Mouse (Mus musculus) left cerebral cortex, postnatal 4 days (tissue): ENCODE measurements at regions not wholly inside any gene's neighbourhood (a gene's known extent, or its start where the extent isn't known, plus 50 kb on each side); places are given as distances from the start of the nearest gene placed in this dataset.

Experiments
- DNase-seq: peaks from one replicate; pipeline ENCODE4 v3.0.0-alpha.2; 2022
- intact Hi-C: fragments of 180-260 bp; cut with DNase I; formaldehyde crosslinking; loops from one replicate; pipeline ENCODE4 v1.15.1; 2025

GRCm38 (mm10) chr15:51536317-51536716 is 2348.4 kb upstream of the Gm7489 start:
- intact Hi-C loops, result no loop called here
- no peak for DNase-seq

DNA sequence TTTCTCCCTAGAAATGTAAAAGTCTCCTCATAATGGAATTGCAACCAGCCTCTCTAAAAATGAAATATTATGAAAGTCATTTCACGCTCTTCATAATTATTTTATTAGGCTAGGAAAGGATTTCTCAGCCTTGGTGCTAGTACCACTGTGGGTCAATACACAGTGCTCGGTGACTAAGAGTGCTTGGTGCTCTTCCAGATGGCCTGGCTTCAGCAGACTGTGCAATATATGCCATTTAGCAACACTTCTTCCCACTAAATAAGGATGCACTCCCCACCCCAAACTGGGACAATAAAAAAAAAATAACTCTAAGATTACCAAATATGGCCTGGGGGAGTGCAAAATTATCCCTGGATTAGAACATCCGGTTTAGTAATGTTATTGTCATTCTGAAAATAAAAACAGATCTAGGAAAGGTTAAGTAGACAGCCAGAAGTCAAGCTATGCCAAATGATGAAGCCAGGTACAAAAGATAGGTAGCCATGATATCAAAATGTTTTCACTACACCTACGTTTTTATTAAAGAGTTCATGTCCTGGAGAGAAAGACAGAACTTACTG is 2333.4 kb upstream of the Gm7489 start:
- intact Hi-C loops, result no loop called here

DNA sequence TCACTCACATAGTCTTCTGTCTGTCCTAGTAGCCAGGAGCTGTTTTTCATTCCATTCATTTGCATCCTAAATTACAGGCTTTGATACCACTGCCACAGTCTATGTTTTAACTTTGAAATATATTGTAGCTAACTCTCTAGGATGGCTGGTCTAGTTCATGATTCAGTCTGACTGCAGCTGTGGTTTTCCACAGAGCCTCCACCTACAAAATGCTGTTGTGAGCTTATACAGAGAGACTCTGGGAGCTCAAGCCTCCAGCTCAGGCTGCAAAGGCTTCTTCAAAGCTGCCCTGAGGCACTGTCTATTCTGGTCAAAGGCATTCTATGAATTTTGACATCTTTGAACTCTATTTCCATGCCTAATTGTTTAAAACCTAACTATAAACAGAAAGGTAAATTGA is 2326.5 kb upstream of the Gm7489 start:
- intact Hi-C loops, result no loop called here
- no peak for DNase-seq

More for the DNA sequence above, 2333.4 kb upstream of the Gm7489 start:
- DNase-seq, result no peak

DNA sequence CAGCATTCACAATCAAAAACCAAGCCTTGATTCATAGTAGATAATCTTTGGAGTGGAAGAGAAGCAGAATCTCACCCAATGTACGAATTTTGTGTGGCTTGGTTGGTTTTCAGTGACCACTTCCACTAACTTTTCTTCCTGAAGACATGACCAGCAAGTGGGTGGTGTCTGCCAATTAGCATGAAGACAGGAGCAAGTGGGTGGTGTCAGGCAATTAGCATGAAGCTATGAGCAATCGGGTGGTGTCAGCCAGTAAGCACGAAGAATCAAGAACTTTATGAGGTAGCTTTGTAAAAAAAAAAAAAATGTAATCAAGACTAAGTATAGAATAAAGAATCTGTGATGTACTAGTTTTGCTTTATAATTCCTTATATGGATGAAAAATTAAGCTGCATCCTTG is 2319.2 kb upstream of the Gm7489 start:
- no peak for DNase-seq
- intact Hi-C loops, result no loop called here

DNA sequence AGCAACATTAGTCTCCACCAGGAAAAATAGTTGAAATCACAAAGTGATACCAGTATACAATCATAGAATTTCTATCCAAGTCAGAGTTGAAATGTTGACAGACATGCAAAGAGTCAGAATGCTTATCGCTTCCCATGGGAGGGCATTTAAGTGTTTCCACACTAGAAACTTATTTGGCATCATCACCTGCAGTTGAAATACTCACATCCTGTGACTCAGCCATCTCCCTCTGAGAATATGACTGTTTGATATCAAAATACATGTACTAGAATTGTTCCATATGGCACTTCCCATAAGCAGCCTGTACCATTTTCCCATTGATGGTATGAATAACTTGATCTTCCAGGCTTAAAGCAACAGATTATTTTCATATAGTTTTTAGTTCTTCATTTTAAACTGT is 2314.1 kb upstream of the Gm7489 start:
- intact Hi-C loops, result no loop called here
- DNase-seq, result no peak

DNA sequence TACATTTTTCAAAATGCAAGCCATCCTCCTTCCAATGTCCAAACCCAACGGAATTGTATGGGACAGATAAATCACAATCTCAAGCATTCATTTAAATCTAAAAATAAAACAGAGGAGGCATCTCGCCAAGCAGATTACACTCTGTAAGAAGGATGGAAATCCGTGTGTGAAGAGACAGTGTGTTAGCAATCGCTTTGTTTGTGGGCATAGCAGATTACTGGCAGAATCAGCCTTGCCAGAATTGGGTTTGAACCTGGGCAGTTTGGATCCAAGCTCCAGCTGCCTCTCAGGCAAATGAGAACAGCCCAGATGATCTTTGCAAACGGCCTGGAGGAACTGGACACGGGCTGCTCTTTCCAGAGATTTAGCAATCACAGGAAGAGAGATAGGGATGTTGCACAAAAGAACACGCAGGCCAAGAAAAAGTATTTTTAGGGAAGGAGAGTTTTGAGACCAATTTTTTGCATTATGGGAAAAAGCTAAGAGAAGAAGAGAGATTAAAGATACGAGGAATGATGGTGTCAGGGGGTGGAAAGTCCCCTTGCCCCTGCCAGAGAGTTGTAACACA is 2310.1 kb upstream of the Gm7489 start:
- intact Hi-C loops, result no loop called here
- DNase-seq, result no peak

GRCm38 (mm10) chr15:51583636-51584035 is 2301.1 kb upstream of the Gm7489 start:
- DNase-seq, result no peak

GRCm38 (mm10) chr15:51586146-51586545 is 2298.6 kb upstream of the Gm7489 start:
- no peak for DNase-seq
- intact Hi-C loops, result no loop called here

More at GRCm38 (mm10) chr15:51583636-51584035, 2301.1 kb upstream of the Gm7489 start:
- intact Hi-C loops, result no loop called here

GRCm38 (mm10) chr15:51591406-51592068 is 2293.2 kb upstream of the Gm7489 start:
- intact Hi-C loops, result no loop called here
- DNase-seq, result peak; percentile 43

DNA sequence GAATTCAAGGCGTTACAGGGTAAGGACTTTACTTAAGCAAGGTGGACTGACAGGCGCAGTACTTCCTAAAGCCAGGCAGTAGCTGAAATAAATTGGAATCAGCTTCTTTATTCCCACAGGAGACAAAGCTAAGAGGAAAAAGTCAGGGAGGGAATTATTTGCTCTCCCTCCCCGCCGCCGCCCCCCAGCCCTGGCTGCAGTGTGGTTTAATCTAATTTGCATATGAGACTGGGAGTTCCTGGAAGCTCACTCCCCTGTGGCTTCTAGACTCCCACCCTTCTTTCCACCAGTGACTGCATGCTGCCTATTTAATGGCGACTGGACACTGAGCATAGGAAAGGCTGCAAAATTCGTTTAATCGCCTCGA is 2292.7 kb upstream of the Gm7489 start:
- intact Hi-C loops, result no loop called here

GRCm38 (mm10) chr15:51592511-51593498 is 2291.9 kb upstream of the Gm7489 start:
- intact Hi-C loops, result no loop called here

More for the DNA sequence above, 2292.7 kb upstream of the Gm7489 start:
- DNase-seq, result peak; percentile 26

GRCm38 (mm10) chr15:51594060-51594459 is 2290.6 kb upstream of the Gm7489 start:
- intact Hi-C loops, result no loop called here
- no peak for DNase-seq

More at GRCm38 (mm10) chr15:51592511-51593498, 2291.9 kb upstream of the Gm7489 start:
- peak; percentile 8 for DNase-seq

GRCm38 (mm10) chr15:51595655-51596054 is 2289.1 kb upstream of the Gm7489 start:
- intact Hi-C loops, result no loop called here

DNA sequence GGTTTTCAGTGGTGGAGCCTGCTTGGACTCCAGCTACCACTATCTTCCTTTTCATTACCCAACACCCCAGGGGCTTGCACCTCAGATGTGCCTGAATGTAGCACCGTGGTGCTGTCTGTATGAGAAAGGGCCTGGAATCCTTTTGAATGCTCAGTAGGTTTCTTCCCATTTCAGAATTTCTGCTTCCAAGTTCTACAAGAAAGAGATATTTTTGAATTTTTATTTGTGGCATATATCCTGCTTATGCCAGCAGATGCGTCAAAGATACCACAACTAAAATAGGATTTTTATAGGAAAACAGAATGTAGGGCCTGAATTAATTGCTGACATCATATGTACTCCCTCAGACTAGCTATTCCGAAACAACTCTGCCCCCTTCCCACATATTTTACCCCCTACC is 2286.9 kb upstream of the Gm7489 start:
- no peak for DNase-seq
- intact Hi-C loops, result no loop called here

More at GRCm38 (mm10) chr15:51595655-51596054, 2289.1 kb upstream of the Gm7489 start:
- no peak for DNase-seq

DNA sequence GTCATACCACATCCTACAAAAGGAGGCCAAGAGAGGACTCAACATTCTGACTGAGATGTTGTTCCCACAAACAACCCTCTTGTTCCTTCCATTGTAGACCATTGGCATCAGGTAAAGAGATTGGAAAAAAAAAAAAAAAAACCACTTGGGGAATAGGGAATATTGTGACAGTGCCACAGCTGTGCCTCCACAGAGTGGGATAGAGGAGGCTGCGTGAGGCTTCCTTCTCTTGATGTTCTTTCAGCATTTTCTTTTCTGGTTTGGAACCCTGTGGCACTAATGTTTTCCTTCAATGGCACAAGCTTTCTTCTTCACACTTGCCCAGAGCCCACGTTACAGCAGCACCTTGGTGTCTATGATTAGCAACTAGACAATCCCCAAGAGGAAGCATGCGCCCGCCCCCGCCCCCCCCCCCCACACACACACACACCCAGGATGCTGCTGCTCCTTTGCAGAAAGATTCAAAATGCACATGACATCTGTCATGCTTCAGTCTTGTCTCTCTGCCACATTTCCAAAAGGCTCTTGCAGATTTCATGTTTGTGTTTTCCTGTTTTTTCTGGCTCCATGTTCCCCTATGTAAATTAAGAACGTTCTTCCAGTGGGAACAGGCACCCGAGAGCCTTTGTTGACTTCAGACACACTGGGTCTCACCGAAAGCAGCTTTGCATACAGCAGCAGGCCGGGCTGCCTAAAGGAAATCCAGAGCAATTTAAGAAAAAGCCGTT is 2283.4 kb upstream of the Gm7489 start:
- intact Hi-C loops, result no loop called here
- DNase-seq, result no peak

- intact Hi-C loops, result no loop called here
Observed at GRCm38 (mm10) chr15:51621455-51621854, 2263.3 kb upstream of the Gm7489 start.

GRCm38 (mm10) chr15:51627463-51627862 is 2257.2 kb upstream of the Gm7489 start:
- DNase-seq, result no peak

More at GRCm38 (mm10) chr15:51621455-51621854, 2263.3 kb upstream of the Gm7489 start:
- DNase-seq, result no peak

DNA sequence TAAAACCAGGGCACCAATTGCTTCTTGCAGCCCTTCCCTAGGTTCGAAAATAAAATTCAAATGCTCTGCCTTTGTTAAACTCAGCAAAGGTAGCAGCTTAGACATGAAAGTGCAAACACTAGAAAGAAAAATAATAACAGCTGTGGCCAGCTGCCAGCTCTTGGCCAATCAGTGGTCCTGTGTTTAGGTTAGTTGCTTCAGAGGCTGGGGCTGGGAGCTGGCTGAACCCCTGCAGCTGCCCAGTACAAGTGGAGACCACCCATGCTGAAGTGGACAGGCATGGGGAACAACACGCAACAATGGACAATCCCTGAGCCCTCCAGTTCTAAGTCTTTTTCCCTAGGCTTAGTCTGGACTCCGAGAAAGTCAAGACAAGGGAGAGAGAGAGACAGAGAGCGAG is 2256.2 kb upstream of the Gm7489 start:
- peak; percentile 7 for DNase-seq
- intact Hi-C loops, result no loop called here

More at GRCm38 (mm10) chr15:51627463-51627862, 2257.2 kb upstream of the Gm7489 start:
- intact Hi-C loops, result no loop called here

- intact Hi-C loops, result no loop called here
- DNase-seq, result no peak
Observed at GRCm38 (mm10) chr15:51631881-51632280, 2252.8 kb upstream of the Gm7489 start.

GRCm38 (mm10) chr15:51633068-51633467 is 2251.6 kb upstream of the Gm7489 start:
- no peak for DNase-seq
- intact Hi-C loops, result no loop called here
